Mouse (Mus musculus): ENCODE results near the gene Ssc4d.
A peak's percentile ranks its signal among the peaks of the same experiment; 100 is the strongest.

The Ssc4d gene

GRCm38 (mm10) chr5:135975893-135976668, 1.8 kb upstream of the Ssc4d start:
- DNase-seq: no peak

GRCm38 (mm10) chr5:135971876-135972275, 2.5 kb downstream of the Ssc4d start:
- no peak for DNase-seq

- no peak for DNase-seq
Observed at GRCm38 (mm10) chr5:135970247-135970646, 4.1 kb downstream of the Ssc4d start.

GRCm38 (mm10) chr5:135968781-135969180, 5.5 kb downstream of the Ssc4d start:
- DNase-seq: no peak

- no peak for DNase-seq
Observed at GRCm38 (mm10) chr5:135966866-135967265, 7.5 kb downstream of the Ssc4d start.

- DNase-seq: peak; percentile 73
Observed at GRCm38 (mm10) chr5:135965501-135965930, 8.8 kb downstream of the Ssc4d start.

- DNase-seq: no peak
Observed at GRCm38 (mm10) chr5:135963280-135963627, 11.1 kb downstream of the Ssc4d start.

GRCm38 (mm10) chr5:135962492-135963279, 11.6 kb downstream of the Ssc4d start:
- DNase-seq: peak; percentile 99

- no peak for DNase-seq
Observed at GRCm38 (mm10) chr5:135962125-135962491, 12.2 kb downstream of the Ssc4d start.

GRCm38 (mm10) chr5:135960909-135961635, 13.3 kb downstream of the Ssc4d start:
- DNase-seq: peak; percentile 67

- DNase-seq: no peak
Observed at GRCm38 (mm10) chr5:135959911-135960310, 14.4 kb downstream of the Ssc4d start.

- no peak for DNase-seq
Observed at GRCm38 (mm10) chr5:135958367-135958766, 16.0 kb downstream of the Ssc4d start.

- peak; percentile 95 for DNase-seq
Observed at GRCm38 (mm10) chr5:135957207-135957974, 16.9 kb downstream of the Ssc4d start.

GRCm38 (mm10) chr5:135956300-135957206, 17.8 kb downstream of the Ssc4d start:
- no peak for DNase-seq

- DNase-seq: no peak
Observed at GRCm38 (mm10) chr5:135952830-135953229, 21.5 kb downstream of the Ssc4d start.

GRCm38 (mm10) chr5:135951660-135952059, 22.7 kb downstream of the Ssc4d start:
- no peak for DNase-seq

GRCm38 (mm10) chr5:135950710-135951412, 23.5 kb downstream of the Ssc4d start:
- DNase-seq: no peak

GRCm38 (mm10) chr5:135946621-135947020, 27.7 kb downstream of the Ssc4d start:
- DNase-seq: no peak

GRCm38 (mm10) chr5:135945916-135946408, 28.4 kb downstream of the Ssc4d start:
- DNase-seq: no peak

GRCm38 (mm10) chr5:135942710-135943109, 31.6 kb downstream of the Ssc4d start:
- DNase-seq: no peak

GRCm38 (mm10) chr5:135940587-135940986, 33.7 kb downstream of the Ssc4d start:
- no peak for DNase-seq

Measured in cerebellum, adult 11-12 months (tissue).